Mouse (Mus musculus): ENCODE results near the gene Ripply3. TPM values are rescaled to one million over a fixed set of nuclear protein-coding genes. Genes with fewer than 3 reads are reported as not detected.

The Ripply3 gene
- total and polyA plus RNA-seq, 3 experiments: 0.28 to 6.1 (median 1.3) TPM

- DNase-seq (ENCODE audit: extremely low read depth): peak; percentile 67
- H3K27me3 ChIP-seq (replicated peaks): no peaks in the 10 kb centered on the region
- dilution Hi-C loops (cut with MboI; ENCODE audit: extremely low pct_ligation_motif_present, extremely low pct_unique_long_range_greater_than_20kb, low sequenced_read_pairs): no loop called here
- in situ Hi-C loops (cut with MboI; ENCODE audit: low pct_ligation_motif_present, low pct_unique_long_range_greater_than_20kb, low sequenced_read_pairs): no loop called here
- TF ChIP-seq TCF12 (IDR thresholded peaks at IDR 0.05; ENCODE audit: low read depth, low read length): 0 out of 2 replicates have a peak, but pooled peaks have one; percentile 13
- peak; percentile 62 for TF ChIP-seq MXI1 (IDR thresholded peaks at IDR 0.05; ENCODE audit: low read depth, low read length)
- TF ChIP-seq ELF1 (IDR thresholded peaks at IDR 0.05; ENCODE audit: low read depth, low read length): no peak
- no peak for TF ChIP-seq JUND (conservative IDR thresholded peaks at IDR 0.05; ENCODE audit: low read depth, low read length)
- peak; percentile 45; the same call in 1 of the 2 replicates for TF ChIP-seq MAZ (IDR thresholded peaks at IDR 0.05; ENCODE audit: low read depth, low read length)
- TF ChIP-seq POLR2A (IDR thresholded peaks at IDR 0.05; ENCODE audit: low read depth, low read length): no peak
- TF ChIP-seq MAX (IDR thresholded peaks at IDR 0.05; ENCODE audit: low read length): 0 out of 2 replicates have a peak, but pooled peaks have one; percentile 5
- H3K4me3 ChIP-seq (replicated peaks in 1 of 3; ENCODE audit: low read depth in 2 of 3, low read length in 2 of 3, poor library complexity in 1 of 3): peak overlapping the region; percentile 73 to 94 (median 83)
- H3K79me2 ChIP-seq (replicated peaks; ENCODE audit: control insufficient read depth, extremely low read depth, insufficient read depth, poor library complexity, severe bottlenecking): peaks cover 31% of the 10 kb centered on the region
- H3K4me1 ChIP-seq (ENCODE audit: control insufficient read depth in 1 of 2, insufficient read depth in 2 of 2): peaks cover 8 to 57% of the 10 kb centered on the region in 2 experiments; a peak in 3 of 4 replicates
- H3K36me3 ChIP-seq (replicated peaks in 1 of 2; ENCODE audit: control insufficient read depth in 1 of 2, insufficient read depth in 1 of 2, low read length in 1 of 2): peaks cover 2 to 16% of the 10 kb centered on the region in 2 experiments
- H3K27ac ChIP-seq (ENCODE audit: insufficient read depth, low read depth): peak overlapping the region; percentile 33
- peak overlapping the region; percentile 77 for H3K9ac ChIP-seq (ENCODE audit: insufficient read depth, low read depth)
- 0 out of 2 replicates have a peak overlapping the region, but pooled peaks have one; percentile 13 for H3K4me2 ChIP-seq (ENCODE audit: insufficient read depth, low read depth, poor library complexity, severe bottlenecking)
- no peaks in the 10 kb centered on the region for H3K9me3 ChIP-seq (replicated peaks; ENCODE audit: low read length)
Observed at GRCm38 (mm10) chr16:94370915-94371300, 42.7 kb downstream of the Ripply3 start.

DNA sequence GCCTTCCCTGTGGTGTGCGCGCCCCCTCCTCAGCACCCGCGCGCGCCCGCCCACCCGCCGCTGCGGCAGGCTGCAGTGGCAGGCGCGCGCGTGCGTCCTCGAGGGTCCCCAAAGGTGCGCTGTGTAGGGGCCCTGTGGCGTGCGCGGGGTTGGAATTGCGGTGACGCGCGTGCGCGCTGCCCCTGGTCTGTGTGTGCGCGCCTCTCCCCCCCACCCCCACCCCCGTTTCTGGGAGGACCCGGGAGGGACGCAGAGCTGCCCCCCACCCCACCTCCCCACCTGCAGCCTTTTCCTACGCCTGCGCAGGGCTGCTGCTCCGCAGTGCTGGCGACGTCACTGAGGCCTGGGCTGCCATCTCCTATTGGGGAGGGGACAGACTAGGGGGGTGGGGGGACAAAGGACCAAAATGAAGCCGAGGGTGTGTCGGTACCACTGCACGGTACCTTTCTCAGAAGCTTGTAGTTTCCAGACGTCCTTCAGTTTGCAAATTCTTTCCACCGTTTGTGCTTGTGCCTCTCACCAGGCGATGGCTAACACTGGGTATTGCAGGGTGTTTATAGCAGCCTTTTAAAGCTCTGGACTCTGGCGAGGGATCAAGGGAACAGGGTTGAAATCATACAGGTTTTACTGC lies 43.2 kb downstream of the Ripply3 start, which contains the start of gene Pigp:
TSS of gene Pigp (minus strand) at position 542 of the 631 bp plus-strand sequence.
- Histone ChIP-seq H3K4me3 (replicated peaks in 1 of 3; ENCODE audit: low read depth in 2 of 3, low read length in 2 of 3, poor library complexity in 1 of 3) (peak within 1 kb of the TSS; percentile 73 to 94 (median 83)), H3K27ac (ENCODE audit: insufficient read depth, low read depth) (peak within 1 kb of the TSS; percentile 54), H3K4me1 (ENCODE audit: control insufficient read depth in 1 of 2, insufficient read depth in 2 of 2) (peaks cover 8 to 62% of the 10 kb centered on the region in 2 experiments; a peak in 3 of 4 replicates), H3K4me2 (ENCODE audit: insufficient read depth, low read depth, poor library complexity, severe bottlenecking) (peak within 1 kb of the TSS; percentile 90), H3K36me3 (replicated peaks in 1 of 2; ENCODE audit: control insufficient read depth in 1 of 2, insufficient read depth in 1 of 2, low read length in 1 of 2) (peaks cover 2 to 14% of the 10 kb centered on the region in 2 experiments), H3K27me3 (replicated peaks) (no peaks in the 10 kb centered on the region), H3K9ac (ENCODE audit: insufficient read depth, low read depth) (peak within 1 kb of the TSS; percentile 77), H3K79me2 (replicated peaks; ENCODE audit: control insufficient read depth, extremely low read depth, insufficient read depth, poor library complexity, severe bottlenecking) (peaks cover 33% of the 10 kb centered on the region), H3K9me3 (replicated peaks; ENCODE audit: low read length) (no peaks in the 10 kb centered on the region)
- dilution Hi-C loops (cut with MboI; ENCODE audit: extremely low pct_ligation_motif_present, extremely low pct_unique_long_range_greater_than_20kb, low sequenced_read_pairs) (no loop called here), in situ Hi-C loops (cut with MboI; ENCODE audit: low pct_ligation_motif_present, low pct_unique_long_range_greater_than_20kb, low sequenced_read_pairs) (no loop called here)
- DNase-seq (ENCODE audit: extremely low read depth): peak; percentile 89
- no peak for TF ChIP-seq KAT2A (IDR thresholded peaks at IDR 0.05; ENCODE audit: insufficient replicate concordance, low read length)
- no peak for TF ChIP-seq SMC3 (IDR thresholded peaks at IDR 0.05; ENCODE audit: low read depth, low read length)
- TF ChIP-seq MEF2A (IDR thresholded peaks at IDR 0.05; ENCODE audit: borderline replicate concordance, low read depth, low read length): no peak
- TF ChIP-seq TCF12 (IDR thresholded peaks at IDR 0.05; ENCODE audit: low read depth, low read length): 0 out of 2 replicates have a peak, but pooled peaks have one; percentile 12
- TF ChIP-seq UBTF (IDR thresholded peaks at IDR 0.05; ENCODE audit: low read depth, low read length): no peak
- no peak; the same call in 1 of the 2 replicates for TF ChIP-seq POLR2A (IDR thresholded peaks at IDR 0.05; ENCODE audit: low read depth, low read length)
- peak; percentile 4; the same call in 1 of the 2 replicates for TF ChIP-seq IRF4 (IDR thresholded peaks at IDR 0.05; ENCODE audit: low read depth, low read length)
- no peak for TF ChIP-seq CHD2 (IDR thresholded peaks at IDR 0.05; ENCODE audit: low read length)
- TF ChIP-seq USF1 (IDR thresholded peaks at IDR 0.05; ENCODE audit: low read depth, low read length): no peak
- no peak for TF ChIP-seq CHD1 (IDR thresholded peaks at IDR 0.05; ENCODE audit: low read depth, low read length)
- no peak; the same call in 1 of the 2 replicates for TF ChIP-seq RCOR1 (conservative IDR thresholded peaks at IDR 0.05; ENCODE audit: low read depth, low read length)
- no peak for TF ChIP-seq USF2 (conservative IDR thresholded peaks at IDR 0.05; ENCODE audit: low read depth, low read length)
- no peak for TF ChIP-seq JUN (IDR thresholded peaks at IDR 0.05; ENCODE audit: insufficient read depth, low read depth, low read length)
- no peak for TF ChIP-seq EP300 (IDR thresholded peaks at IDR 0.05; ENCODE audit: low read length)
- TF ChIP-seq MXI1 (IDR thresholded peaks at IDR 0.05; ENCODE audit: low read depth, low read length): no peak
- TF ChIP-seq MYC (IDR thresholded peaks at IDR 0.05; ENCODE audit: low read depth, low read length): 0 out of 2 replicates have a peak, but pooled peaks have one; percentile 13
- peak; percentile 86 for TF ChIP-seq NRF1 (IDR thresholded peaks at IDR 0.05; ENCODE audit: low read depth, low read length)
- TF ChIP-seq ETS1 (conservative IDR thresholded peaks at IDR 0.05; ENCODE audit: low read depth, low read length): no peak; the same call in 1 of the 2 replicates
- no peak; the same call in none of the 2 replicates for TF ChIP-seq RAD21 (IDR thresholded peaks at IDR 0.05; ENCODE audit: low read depth, low read length)
- peak; percentile 30; the same call in 1 of the 2 replicates for TF ChIP-seq ELF1 (IDR thresholded peaks at IDR 0.05; ENCODE audit: low read depth, low read length)
- TF ChIP-seq TBP (conservative IDR thresholded peaks at IDR 0.05; ENCODE audit: low read depth, low read length): peak; percentile 50; the same call in 1 of the 2 replicates
- no peak for TF ChIP-seq MAX (IDR thresholded peaks at IDR 0.05; ENCODE audit: low read length)
- TF ChIP-seq NELFE (IDR thresholded peaks at IDR 0.05; ENCODE audit: low read depth, low read length): no peak
- no peak for TF ChIP-seq ZC3H11A (IDR thresholded peaks at IDR 0.05; ENCODE audit: low read depth, low read length)
- TF ChIP-seq ZNF384 (IDR thresholded peaks at IDR 0.05; ENCODE audit: low read depth, low read length): no peak
- TF ChIP-seq ZMIZ1 (IDR thresholded peaks at IDR 0.05; ENCODE audit: low read depth, low read length): no peak
- TF ChIP-seq SIN3A (IDR thresholded peaks at IDR 0.05; ENCODE audit: low read length): peak; percentile 89; the same call in 1 of the 2 replicates
- peak; percentile 81 for TF ChIP-seq MAZ (IDR thresholded peaks at IDR 0.05; ENCODE audit: low read depth, low read length)

Measured in CH12.LX (cell line).